Mouse (Mus musculus): ENCODE data around the gene Slc6a12.

The Slc6a12 gene

DNA sequence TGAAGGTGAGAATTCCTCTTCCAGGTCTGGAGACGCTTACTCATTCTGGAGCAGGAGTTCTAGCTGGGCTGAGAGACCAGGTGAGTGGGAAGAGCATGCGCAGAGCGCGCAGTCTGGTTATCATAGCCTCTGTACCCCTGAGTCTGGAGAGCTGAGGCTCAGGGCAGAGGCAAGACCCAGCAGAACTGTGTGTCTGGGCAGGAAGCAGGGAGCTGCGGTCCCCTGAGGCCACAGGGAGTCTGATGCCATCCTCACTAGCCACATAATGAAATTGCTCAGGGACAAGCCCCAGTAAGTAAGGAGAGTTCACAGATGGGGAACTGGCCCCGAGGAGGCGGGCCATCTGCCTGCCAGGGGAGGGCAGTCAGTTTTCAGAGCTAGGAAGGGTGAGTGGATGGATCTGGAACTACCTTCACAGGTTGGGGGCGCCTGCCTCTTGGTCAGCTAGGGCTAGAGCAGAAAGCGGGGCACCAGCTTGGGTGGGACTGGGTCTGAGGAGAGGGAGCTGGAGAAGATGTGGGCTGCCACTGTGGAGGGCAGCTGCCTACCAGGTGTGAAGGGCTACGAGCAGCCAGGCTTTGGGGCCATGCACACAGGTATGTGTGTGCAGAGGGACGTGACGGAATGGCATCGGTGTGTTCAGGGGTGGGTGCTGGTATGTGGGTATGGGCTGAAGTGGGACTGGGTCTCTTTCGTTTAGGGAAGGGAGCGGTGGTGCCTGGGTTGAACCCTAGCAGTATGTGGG, at the start of gene Slc6a12:
TSS of gene Slc6a12 (plus strand) at position 51 of the 745 bp plus-strand sequence.
- DNase-seq (ENCODE audit: low read depth), result peak; percentile 24

DNA sequence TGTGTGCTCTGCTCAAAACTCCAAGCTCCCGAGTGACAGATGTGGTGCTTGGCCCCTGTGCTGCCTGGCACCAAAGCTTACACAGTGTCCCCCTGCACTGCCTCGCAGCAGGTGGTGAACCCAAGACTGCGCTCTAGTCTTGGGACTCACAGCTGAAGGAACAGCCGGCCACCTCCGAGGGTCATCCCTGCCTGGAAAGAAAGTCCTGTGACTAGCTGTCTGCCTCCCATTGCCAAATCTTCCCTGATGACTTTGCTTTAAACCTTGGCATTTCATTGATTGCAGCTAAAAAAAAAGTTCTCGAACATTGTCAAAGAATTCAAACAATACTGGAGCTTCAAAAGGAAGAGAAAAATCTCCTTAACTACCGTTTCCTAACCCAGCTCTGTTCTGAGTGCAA, 43.6 kb upstream of the Slc6a12 start:
- DNase-seq (ENCODE audit: low read depth), result no peak

DNA sequence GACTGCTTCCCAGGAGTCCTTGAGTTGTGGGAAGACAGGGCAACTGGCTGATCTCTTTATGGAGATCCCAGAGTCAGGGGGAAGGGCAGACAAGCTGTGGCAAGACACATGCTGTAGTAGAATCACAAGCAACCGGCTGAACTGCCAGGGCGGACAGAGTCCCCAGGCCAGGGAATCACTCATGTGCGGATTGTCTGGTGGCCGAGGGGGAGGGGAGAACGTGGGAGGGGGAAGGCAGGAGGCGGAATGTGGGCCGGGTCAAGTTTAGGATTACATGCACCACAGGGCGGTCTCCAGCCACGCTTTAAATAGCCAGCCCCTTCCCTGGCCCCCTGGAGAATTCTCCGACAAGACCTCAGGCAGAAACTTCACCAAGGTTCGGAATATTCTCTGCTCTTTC, 42.9 kb upstream of the Slc6a12 start, which contains the start of gene Slc6a13:
TSS of gene Slc6a13 (plus strand) at position 274 of the 400 bp plus-strand sequence.
- DNase-seq (ENCODE audit: low read depth), result no peak

DNA sequence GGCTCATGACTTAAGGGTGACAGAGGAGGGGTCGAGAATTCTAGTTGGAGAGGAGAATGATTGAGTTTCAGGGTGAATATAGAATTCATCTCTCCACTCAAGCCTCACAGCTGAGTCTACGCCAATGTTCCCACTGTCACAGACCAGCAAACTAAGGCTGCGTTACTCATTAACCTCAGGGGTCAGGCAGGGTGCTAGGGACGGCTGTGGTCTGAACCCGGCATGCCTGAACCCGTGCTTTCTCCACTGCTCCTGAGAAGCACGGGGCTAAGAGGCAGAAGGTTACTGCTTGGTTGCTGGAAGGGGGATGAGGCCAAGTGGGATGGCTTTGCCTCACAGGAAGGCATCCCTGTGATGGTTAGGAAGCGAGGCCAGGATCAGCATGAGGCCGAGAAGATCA, 42.4 kb upstream of the Slc6a12 start:
- DNase-seq (ENCODE audit: low read depth), result no peak

DNA sequence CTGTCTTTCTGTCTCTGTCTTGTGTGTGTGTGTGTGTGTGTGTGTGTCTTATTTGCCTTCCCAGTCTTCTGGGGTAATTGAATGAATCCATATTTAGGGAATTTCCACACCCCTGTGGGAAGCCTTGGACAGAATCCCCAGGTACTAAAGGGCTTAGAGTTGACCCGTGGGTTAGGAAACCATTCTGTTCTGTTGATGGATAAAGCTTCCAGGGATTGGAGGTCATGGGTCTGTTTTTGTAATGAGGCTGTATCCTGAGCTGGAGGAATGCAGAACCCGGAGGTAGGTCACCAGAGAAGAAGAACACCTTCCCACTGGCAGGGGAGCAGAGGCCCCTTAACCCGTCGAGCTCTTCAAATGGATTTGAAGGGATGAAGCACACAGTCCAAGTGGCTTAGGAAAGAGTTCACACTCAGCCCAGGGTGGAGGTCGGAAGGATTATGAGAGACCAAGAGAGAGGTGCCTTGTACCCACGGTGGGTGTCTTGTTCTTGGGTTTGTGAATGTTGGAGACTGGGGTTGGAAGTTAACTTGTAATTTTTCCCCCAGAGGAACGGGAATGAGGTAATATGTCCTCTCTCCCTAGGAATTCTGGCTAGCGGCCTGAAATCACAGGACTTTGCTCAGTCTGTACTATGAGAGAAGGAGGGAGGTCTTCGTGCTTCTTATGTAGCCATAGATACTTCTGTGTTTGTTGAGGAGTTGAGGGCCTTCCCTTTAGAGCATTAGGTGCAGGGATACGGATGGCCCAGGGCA, 39.2 kb upstream of the Slc6a12 start:
- DNase-seq (ENCODE audit: low read depth), result no peak

DNA sequence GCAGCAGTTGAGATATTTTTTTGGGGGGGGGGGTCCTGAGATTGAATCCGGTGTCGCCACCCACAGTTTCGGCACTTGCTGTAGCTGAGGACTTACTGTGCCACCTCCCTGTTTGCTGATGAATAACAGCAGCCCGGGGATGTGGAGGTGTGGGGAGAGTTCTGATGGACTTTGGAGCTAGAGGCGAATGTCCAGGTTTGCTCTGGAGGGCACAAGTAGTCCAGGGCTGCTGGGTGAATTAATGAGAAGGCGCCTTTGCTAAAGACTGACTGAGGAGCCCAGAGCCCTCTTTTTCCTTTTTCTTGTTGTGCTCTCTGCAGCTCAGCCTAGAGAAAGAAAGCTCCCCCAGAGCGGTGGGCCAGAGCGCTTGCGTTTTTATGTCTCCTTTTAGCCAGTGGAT, 38.2 kb upstream of the Slc6a12 start:
- DNase-seq (ENCODE audit: low read depth), result no peak

DNA sequence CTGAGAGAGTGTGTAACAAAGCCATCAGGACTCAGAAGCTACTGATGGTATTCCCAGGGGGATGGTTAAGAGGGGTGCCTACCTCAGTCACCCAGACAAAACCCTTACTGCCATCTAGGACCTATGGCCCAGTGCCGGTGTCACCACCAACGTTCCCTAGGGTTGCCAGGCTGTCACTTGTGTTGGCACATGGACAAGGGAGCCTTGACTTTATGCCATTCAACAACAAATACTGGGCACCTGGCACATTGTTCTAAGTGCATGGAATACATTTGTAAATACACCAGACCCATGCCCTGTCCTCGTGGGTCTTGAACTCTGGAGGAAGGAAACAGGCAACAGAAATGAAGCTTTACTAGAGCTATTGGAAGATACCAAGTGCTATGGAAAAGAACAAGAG, 37.3 kb upstream of the Slc6a12 start:
- DNase-seq (ENCODE audit: low read depth), result no peak

DNA sequence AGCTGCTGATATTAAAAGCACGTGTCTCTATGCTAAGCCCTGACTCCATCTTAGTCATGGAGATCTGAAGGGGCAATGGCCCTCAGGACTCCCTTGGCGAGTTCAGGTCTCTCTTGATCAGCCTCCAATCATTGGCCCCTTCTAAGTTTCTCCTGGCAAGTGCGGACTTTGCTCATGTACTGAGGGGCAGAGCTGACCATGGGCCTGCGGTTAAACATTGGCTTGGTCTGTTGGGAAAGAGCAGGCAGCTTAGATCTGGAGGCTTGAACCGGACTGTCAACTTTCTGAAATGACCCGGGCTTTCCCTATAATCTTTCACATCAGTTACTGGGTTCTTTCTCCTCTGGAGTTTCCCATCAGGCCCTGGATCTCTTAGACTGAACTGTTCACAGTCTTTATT, 31.9 kb upstream of the Slc6a12 start:
- DNase-seq (ENCODE audit: low read depth), result no peak

DNA sequence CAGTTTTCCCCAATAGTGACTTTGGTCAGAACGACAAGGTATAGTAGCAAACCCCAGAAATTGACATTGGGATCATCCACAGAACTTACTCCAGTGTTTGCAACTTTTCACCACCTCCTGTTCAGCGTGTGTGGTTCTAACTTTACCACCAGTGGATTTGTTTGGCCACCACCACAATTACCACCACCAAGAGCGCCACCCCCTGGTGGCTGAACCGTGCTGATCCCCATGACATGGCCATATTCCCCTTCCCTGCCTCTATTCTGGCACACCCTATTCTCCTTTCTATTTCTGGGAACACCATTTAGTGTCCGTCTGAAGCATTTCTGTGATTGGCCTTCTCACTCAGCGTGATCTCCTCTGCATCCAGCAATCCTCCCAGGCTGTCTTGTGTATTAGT, 23.8 kb upstream of the Slc6a12 start:
- peak; percentile 19 for DNase-seq (ENCODE audit: low read depth)

DNA sequence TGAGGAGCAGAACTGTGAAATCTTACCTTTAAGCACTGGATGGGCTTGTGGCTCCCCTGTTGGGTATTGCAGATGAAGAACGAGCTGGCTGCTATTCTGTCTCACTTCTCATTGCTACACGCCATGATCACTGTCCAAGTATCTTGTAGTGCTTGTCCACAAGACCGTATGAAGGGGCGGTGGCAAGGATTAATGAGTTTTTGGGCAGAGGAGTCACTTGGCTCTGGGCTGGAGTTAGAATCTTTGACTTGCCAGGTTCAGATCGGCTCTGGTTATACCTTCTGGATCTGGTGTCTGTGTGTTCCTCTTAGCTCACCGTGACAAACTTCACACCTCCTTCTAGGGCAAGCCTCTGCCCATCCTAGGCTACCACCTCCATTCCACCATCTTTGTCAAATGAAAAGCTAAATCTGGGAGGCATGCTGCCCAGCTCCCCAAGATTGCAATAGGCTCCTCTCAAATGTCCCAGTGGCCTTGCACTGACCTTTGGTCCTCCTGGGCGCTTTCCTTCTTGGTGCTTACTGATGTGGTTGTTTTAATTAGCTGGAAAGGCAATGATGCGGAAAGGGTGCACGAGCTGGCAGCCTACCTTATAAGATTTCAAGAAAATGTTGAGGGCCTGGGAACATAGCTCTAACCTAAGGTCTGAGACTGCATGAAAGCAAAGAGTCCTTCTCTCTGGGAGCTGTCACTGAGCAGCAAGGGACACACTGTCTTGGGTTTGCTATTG, 20.3 kb upstream of the Slc6a12 start:
- no peak for DNase-seq (ENCODE audit: low read depth)

DNA sequence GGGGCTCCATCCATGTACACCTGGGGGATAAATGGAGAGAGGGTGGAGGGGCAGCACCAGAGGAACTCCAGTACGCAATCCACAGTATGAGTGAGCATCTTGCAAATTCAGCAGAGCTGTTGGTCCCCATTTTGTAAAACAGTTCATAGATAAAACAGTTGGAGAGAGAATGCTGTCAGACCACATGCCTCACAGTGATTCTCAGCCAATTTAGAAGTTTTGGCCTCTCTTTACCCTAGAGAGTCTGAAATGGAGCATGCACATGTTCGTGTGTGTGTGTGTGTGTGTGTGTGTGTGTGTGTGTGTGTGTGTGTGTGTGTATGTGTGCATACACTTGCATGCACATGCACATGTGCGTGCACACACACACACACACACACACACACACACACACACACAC, 17.6 kb upstream of the Slc6a12 start:
- no peak for DNase-seq (ENCODE audit: low read depth)

DNA sequence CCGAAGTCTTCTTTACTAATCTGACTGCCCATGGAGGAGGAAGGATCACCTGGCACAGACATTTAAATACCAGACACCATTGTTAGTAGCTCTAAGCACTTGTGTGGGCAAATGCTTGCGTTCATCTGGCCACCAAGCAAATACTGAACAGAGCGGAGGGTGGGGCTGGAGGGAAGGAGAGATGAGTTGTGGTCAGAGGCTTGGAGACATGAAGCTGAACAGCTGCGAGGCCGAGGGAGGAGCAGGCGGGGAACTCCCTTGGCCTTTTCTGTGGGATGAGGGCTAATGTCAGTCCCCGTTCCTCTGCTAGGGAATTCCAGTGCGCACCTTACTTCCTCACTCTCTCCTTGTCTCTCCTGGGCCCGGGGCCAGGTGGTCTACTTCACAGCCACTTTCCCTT, 17.1 kb upstream of the Slc6a12 start:
- peak; percentile 56 for DNase-seq (ENCODE audit: low read depth)

DNA sequence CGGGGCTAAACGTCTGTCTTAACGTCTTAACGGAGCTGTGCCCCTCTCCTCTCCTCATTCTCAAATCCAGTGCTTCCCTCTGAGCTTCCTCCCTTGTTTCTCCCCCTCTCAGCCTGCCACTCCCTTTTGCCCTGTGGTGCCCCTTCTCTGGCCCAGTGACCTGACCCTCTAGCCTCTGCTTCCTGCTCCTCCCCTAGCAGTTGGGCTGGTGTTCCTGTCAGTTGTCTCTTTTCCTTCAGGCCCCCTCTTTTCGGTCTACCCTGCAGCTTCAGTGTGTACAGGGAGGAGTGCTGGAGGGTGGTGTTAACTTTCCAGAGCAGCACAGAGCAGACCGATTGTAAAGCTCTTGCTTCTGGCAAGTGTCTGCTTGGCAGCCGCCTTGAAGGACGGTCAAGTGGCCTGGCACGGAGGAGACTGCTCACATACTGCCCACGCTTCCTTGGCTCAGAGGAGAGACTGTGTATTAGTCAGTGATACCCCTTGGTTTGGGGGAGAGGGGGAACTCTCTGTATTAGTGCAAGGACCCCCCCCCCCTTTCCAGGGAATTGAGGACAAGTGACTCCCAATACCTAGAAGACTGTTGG, 16.3 kb upstream of the Slc6a12 start:
- DNase-seq (ENCODE audit: low read depth), result peak; percentile 84

DNA sequence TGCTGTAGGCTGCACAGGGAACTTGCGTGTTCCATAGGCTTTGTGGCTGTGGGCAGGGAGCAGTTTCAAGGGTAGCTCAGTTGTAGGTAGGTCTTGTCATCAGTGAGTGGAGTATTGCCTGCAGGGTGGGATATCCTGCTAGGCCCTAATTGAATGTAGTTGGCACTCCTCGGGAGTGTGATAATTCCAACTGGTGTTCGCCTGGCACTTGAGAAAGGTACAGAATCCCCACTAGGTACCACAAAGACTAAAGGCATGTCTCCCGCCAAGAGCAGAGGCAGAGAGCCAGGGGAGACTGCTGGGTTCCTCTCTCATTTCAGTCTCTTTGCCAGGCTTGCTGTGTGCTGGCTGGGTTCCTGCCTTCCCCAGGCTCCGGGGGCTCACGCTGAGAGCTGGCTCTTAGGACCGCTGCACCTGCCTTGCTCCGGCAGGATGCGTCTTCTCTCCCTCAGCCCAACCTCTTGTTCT, 14.4 kb upstream of the Slc6a12 start:
- DNase-seq (ENCODE audit: low read depth), result no peak

DNA sequence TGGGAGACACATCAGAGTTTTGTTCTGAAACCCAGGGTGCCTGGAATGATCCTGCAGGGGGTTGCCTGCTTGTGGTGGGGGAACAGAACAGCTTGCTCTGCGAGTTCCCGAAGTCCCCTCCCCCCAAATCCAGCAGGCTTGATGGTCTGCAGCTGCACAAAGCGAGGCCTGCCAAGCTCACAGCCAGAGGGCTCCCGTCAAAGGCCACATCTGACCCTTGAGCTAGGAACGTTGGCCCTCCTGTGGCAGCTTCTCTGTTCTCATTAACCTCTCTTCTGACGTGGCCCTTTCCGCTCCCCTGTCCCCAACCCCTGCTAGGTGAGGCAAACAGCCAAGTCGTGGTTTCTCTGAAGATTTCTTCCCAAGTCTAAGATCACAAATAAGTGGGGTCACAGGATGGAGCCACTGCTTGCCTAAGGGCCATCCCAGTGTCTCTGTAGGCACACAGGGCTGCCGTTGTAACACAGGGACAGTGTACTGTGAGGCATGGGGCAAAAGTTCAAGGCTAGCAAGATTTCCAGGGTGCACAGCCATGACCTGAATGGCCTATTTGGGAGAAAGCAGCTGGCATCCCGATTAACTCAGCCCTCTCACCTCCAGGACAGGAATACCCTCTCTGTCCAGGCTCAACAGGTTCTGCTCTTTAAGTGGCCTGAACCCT, 12.9 kb upstream of the Slc6a12 start:
- no peak for DNase-seq (ENCODE audit: low read depth)

DNA sequence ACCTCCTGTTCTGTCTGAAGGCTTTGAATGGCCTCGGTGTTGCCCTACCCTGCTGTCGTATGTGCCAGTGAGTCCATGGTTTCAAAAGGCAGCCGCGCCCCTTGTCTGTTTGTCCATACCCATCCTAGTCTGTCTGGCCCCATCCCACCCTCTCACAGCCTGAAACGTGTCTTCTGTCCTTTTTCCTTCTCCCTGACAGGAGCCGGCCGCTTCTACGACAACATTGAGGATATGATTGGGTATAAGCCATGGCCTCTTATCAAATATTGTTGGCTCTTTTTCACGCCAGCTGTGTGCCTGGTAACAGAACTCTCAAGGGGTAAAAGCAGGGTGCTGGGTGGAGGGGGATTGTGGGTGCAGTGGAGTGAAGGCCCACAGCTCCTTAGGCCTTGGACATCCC, 7.0 kb upstream of the Slc6a12 start:
- DNase-seq (ENCODE audit: low read depth), result no peak

DNA sequence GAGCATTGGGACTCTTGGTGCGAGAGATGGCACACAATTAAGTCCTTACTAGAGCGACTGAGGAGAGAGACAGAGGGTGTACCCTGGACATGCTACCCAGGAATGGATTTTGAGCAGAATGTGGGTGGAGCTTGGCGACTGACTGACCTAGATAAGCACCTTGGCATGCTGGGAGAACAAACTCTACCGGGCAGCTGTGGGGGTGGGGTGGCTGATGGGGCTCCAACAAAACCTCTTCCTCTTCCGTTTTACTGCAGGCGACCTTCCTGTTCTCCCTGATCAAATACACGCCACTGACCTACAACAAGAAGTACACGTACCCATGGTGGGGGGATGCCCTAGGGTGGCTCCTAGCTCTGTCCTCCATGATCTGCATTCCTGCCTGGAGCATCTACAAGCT, 6.3 kb upstream of the Slc6a12 start:
- peak; percentile 90 for DNase-seq (ENCODE audit: low read depth)

DNA sequence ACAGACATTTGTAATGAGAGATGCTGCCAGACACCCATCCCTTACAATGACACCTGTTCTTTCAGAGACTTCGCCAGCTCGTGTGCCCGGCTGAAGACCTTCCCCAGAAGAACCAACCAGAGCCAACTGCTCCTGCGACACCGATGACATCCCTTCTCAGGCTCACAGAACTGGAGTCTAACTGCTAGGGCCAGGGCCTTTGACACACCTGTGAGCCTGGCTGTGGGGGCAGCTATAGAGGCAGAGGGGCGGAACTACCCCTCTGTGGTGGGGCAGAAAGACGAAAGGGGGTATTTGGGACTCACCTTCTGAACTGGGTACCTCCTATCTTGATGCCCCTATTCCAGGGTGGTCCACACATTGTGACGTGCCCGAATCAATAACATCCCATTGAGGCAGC, 5.6 kb upstream of the Slc6a12 start:
- no peak for DNase-seq (ENCODE audit: low read depth)

DNA sequence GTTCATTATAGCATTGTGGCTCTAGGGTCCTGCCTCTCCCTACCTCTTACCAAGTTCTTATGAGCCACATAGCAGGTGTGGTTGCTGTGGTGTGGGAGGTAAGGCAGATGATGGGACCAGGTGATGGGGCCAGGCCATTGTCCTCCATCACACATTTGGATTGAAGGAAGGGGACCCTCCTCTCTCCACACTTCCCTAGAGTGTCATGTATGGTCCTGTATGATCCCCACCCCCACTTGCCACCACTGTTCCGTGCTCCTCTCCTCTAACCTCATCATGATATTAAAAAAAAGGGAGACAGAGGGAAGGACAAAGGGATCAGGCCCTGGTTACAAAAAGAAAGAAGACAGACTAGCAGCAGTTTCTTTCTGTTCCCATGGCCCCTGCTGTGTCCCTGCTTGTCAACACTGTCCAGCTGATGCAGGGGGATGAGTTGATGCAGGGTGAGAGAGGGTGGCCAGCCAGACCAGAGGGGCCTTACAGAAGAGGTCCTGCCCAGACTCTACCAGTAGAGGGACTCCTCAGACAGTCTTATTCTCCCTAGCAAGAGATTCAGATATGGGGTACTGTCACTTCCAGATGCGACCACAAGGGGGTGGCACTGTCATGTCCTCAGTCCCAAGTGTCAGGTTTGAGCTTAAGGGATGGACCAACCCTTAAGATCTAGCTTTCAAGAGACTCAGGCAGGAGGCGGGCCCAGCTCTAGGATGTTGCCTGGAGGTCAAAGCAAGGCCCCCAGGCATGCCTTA, 4.9 kb upstream of the Slc6a12 start:
- DNase-seq (ENCODE audit: low read depth), result peak; percentile 95

DNA sequence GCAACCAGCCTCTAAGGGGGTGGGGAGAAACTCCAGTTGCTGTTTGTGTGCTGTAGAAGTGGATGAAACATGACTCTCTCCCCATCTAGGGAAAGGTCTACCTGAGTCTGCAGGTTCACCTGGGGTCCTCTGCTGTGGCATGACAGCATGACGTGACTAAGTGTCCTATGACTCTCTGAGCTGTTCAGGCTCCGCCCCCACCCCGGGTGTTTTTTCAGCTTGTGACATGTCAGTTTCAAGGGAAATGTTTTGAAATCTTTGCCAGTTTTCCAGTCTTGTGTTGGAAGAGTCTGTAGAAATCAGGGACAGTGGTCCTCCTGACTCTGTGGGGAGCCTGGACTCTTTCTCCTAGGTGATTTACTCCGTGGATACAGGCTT, 4.4 kb upstream of the Slc6a12 start:
- no peak for DNase-seq (ENCODE audit: low read depth)

DNA sequence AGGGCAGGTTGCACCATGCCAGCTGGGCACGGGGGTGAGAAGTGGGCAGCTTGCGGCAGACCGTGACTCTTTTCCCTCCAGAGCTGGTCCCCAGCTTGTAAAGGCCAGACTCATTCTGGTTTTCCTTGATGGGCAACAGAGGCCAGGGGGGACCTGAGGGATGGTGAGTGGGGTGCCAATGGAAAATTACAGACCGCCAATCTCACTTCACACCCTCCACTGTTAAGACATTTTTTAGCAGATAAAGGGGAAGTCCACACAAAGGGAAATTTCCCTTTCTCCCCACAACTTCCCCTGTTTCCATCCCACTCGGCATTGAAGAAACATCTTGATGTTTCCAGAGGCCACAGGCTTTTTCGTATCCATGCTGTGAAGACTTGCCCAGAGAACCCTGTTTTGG, 1.2 kb upstream of the Slc6a12 start:
- DNase-seq (ENCODE audit: low read depth), result no peak

Data from 416B (cell line).